Mouse (Mus musculus): ENCODE results near the gene Aplp2. TPM values are rescaled to one million over a fixed set of nuclear protein-coding genes. Genes with fewer than 3 reads are reported as not detected.

Gene Aplp2
- total and polyA plus RNA-seq, 3 experiments = 79.4 to 724 (median 492) TPM

DNA sequence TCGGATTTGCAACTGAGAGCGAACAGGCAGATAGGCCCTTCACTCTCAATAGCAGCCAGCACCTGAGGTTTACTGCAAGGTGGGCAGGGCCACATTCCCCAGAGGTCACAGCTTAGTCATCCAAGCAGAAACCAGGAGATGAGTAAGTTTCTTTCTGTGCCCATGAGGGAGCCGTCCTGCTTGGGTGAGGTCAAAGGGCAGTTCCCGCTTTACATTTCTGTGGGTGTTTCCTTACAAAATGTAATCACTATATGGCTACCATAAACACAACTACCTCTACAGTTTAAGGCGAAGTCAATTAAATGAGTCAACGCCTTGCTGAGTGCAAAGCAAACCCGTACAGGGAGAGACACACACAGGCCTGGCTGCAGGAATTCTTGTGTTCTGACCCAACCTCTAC, 63.5 kb downstream of the Aplp2 start:
- ATAC-seq (ENCODE audit: extremely low read depth, insufficient number of reproducible peaks, low FRiP score, poor library complexity, severe bottlenecking) = no peak
- Histone ChIP-seq H3K36me3 (replicated peaks) (peaks cover 97% of the 10 kb centered on the region), H3K27me3 (ENCODE audit: insufficient read depth, low read length) (no peaks in the 10 kb centered on the region), H3K4me3 (ENCODE audit: low read depth, low read length) (no peak overlapping the region), H3K4me1 (ENCODE audit: insufficient read depth, low read depth, low read length) (peaks cover 4% of the 10 kb centered on the region), H3K9me3 (replicated peaks) (no peaks in the 10 kb centered on the region)
- no peak for DNase-seq (ENCODE audit: low spot score)
- TF ChIP-seq POLR2AphosphoS5 (IDR thresholded peaks at IDR 0.05; ENCODE audit: insufficient replicate concordance, low read depth, low read length) = no peak
- TF ChIP-seq GATA1 (IDR thresholded peaks at IDR 0.05; ENCODE audit: borderline replicate concordance, low read length) = no peak
- TF ChIP-seq TAL1 (conservative IDR thresholded peaks at IDR 0.05; ENCODE audit: low read depth, low read length) = no peak
- TF ChIP-seq CTCF (IDR thresholded peaks at IDR 0.05; ENCODE audit: low read depth, low read length) = no peak
- TF ChIP-seq GATA2 (IDR thresholded peaks at IDR 0.05; ENCODE audit: borderline replicate concordance, low read depth, low read length) = no peak

- no peak for TF ChIP-seq GATA2 (IDR thresholded peaks at IDR 0.05; ENCODE audit: borderline replicate concordance, low read depth, low read length)
- no peak for TF ChIP-seq GATA1 (IDR thresholded peaks at IDR 0.05; ENCODE audit: borderline replicate concordance, low read length)
- TF ChIP-seq CTCF (IDR thresholded peaks at IDR 0.05; ENCODE audit: low read depth, low read length) = no peak
- TF ChIP-seq TAL1 (conservative IDR thresholded peaks at IDR 0.05; ENCODE audit: low read depth, low read length) = no peak
- TF ChIP-seq POLR2AphosphoS5 (IDR thresholded peaks at IDR 0.05; ENCODE audit: insufficient replicate concordance, low read depth, low read length) = no peak
- peaks cover 91% of the 10 kb centered on the region for H3K36me3 ChIP-seq (replicated peaks)
- no peaks in the 10 kb centered on the region for H3K27me3 ChIP-seq (ENCODE audit: insufficient read depth, low read length)
- no peaks in the 10 kb centered on the region for H3K9me3 ChIP-seq (replicated peaks)
- peaks cover 2% of the 10 kb centered on the region; the same call in 1 of the 2 replicates for H3K4me1 ChIP-seq (ENCODE audit: insufficient read depth, low read depth, low read length)
- DNase-seq (ENCODE audit: low spot score) (no peak), ATAC-seq (ENCODE audit: extremely low read depth, insufficient number of reproducible peaks, low FRiP score, poor library complexity, severe bottlenecking) (no peak)
- H3K4me3 ChIP-seq (ENCODE audit: low read depth, low read length) = no peak overlapping the region
These were observed 66.2 kb downstream of the Aplp2 start for GRCm38 (mm10) chr9:31145272-31145925.

DNA sequence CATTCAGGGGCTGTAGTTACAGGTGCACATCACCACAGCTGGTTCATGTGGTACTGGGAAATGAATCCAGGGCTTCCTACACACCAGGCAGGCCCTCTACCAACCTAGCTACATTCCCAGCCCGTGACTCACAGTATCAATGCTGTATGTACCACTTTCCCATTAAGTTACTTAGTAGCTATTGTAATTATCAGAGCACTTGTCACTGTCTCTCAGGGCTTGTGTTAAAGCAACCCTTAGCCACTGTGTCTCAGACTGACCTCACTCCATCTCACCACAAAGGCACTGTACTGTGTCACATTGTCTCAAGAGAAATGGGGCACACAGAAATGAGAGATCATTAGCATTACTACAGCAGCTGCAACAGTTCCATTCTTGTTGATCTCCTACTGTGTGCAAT, 68.7 kb downstream of the Aplp2 start:
- no peak for TF ChIP-seq GATA1 (IDR thresholded peaks at IDR 0.05; ENCODE audit: borderline replicate concordance, low read length)
- no peak for TF ChIP-seq POLR2AphosphoS5 (IDR thresholded peaks at IDR 0.05; ENCODE audit: insufficient replicate concordance, low read depth, low read length)
- no peak for TF ChIP-seq TAL1 (conservative IDR thresholded peaks at IDR 0.05; ENCODE audit: low read depth, low read length)
- Histone ChIP-seq H3K36me3 (replicated peaks) (peaks cover 66% of the 10 kb centered on the region), H3K9me3 (replicated peaks) (no peaks in the 10 kb centered on the region), H3K4me1 (ENCODE audit: insufficient read depth, low read depth, low read length) (peaks cover 2% of the 10 kb centered on the region; the same call in 1 of the 2 replicates), H3K4me3 (ENCODE audit: low read depth, low read length) (no peak overlapping the region), H3K27me3 (ENCODE audit: insufficient read depth, low read length) (no peaks in the 10 kb centered on the region)
- DNase-seq (ENCODE audit: low spot score) (no peak), ATAC-seq (ENCODE audit: extremely low read depth, insufficient number of reproducible peaks, low FRiP score, poor library complexity, severe bottlenecking) (no peak)

DNA sequence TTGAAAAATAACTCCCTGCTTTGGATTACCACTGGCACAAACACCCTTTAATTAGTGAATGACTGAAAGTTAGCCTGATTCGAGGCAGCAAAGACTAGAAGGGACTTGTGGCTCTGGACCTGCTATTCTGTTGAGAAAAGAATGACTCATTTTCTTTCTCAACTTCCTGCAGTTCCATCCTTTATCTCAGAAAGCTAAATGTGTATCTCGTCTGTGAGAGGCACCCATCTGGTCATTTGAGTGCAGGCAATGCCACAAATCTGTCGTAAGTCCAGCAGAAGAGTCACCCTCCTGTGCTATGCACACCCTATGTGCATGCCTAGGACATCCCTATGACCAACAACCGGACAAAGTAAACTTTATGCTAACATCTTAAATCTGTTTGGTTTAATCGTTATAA, 78.5 kb downstream of the Aplp2 start:
- ATAC-seq (ENCODE audit: extremely low read depth, insufficient number of reproducible peaks, low FRiP score, poor library complexity, severe bottlenecking) (no peak), DNase-seq (ENCODE audit: low spot score) (no peak)
- no peaks in the 10 kb centered on the region for H3K36me3 ChIP-seq (replicated peaks)
- 0 out of 2 replicates have a peak, but pooled peaks cover 3% of the 10 kb centered on the region for H3K4me1 ChIP-seq (ENCODE audit: insufficient read depth, low read depth, low read length)
- H3K4me3 ChIP-seq (ENCODE audit: low read depth, low read length) = no peak overlapping the region
- no peaks in the 10 kb centered on the region for H3K9me3 ChIP-seq (replicated peaks)
- H3K27me3 ChIP-seq (ENCODE audit: insufficient read depth, low read length) = peaks cover 38% of the 10 kb centered on the region
- no peak for TF ChIP-seq TAL1 (conservative IDR thresholded peaks at IDR 0.05; ENCODE audit: low read depth, low read length)
- no peak for TF ChIP-seq POLR2AphosphoS5 (IDR thresholded peaks at IDR 0.05; ENCODE audit: insufficient replicate concordance, low read depth, low read length)
- TF ChIP-seq CTCF (IDR thresholded peaks at IDR 0.05; ENCODE audit: low read depth, low read length) = no peak
- no peak for TF ChIP-seq GATA2 (IDR thresholded peaks at IDR 0.05; ENCODE audit: borderline replicate concordance, low read depth, low read length)
- TF ChIP-seq GATA1 (IDR thresholded peaks at IDR 0.05; ENCODE audit: borderline replicate concordance, low read length) = no peak

DNA sequence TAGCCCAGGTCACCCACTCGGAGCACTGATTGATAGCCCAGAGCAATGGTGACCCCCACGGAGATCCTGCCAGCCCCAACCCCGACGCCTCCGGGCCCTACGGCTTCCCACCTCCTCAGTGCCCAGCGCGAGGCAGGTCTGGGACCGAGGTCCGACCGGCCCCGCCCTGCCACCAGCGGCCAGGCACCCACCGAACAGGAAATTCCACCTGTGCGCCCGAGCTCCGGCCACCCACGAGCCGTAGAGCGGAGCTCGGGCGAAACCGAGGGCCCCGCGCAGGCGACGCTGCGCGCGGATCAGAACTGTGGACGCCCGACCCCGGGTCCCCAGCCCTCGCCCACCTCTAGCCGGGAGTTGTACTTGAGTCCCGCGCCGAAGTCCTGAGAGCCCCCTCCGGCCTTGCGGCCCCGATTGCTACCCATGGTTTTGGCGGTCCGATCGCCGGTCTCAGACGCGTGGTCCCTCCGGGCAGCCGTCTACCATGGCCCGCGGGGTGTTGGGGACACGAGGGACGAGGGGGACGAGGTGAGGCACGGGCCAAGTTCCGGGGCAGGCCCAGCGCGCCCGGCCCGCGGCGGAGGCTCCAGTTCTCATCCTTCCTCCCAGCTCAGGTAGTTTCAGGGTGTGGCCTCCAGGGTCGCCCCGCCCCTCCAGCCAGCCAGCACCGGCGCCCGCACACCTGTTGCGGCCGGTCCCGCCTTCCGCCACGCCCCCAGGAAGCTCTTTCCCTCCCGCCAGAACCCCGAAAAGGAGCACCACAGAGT, 80.2 kb downstream of the Aplp2 start, which contains the start of gene St14:
St14 (minus strand) TSS at position 649 of the 764 bp plus-strand sequence.
- no peak for DNase-seq (ENCODE audit: low spot score)
- TF ChIP-seq GATA2 (IDR thresholded peaks at IDR 0.05; ENCODE audit: borderline replicate concordance, low read depth, low read length) (no peak), TAL1 (conservative IDR thresholded peaks at IDR 0.05; ENCODE audit: low read depth, low read length) (no peak), POLR2AphosphoS5 (IDR thresholded peaks at IDR 0.05; ENCODE audit: insufficient replicate concordance, low read depth, low read length) (no peak), CTCF (IDR thresholded peaks at IDR 0.05; ENCODE audit: low read depth, low read length) (no peak)
- ATAC-seq (ENCODE audit: extremely low read depth, insufficient number of reproducible peaks, low FRiP score, poor library complexity, severe bottlenecking) = no peak
- no peaks in the 10 kb centered on the region for H3K36me3 ChIP-seq (replicated peaks)
- H3K4me3 ChIP-seq (ENCODE audit: low read depth, low read length) = no peak within 1 kb of the TSS
- H3K4me1 ChIP-seq (ENCODE audit: insufficient read depth, low read depth, low read length) = 0 out of 2 replicates have a peak, but pooled peaks cover 3% of the 10 kb centered on the region
- H3K9me3 ChIP-seq (replicated peaks) = no peaks in the 10 kb centered on the region
- H3K27me3 ChIP-seq (ENCODE audit: insufficient read depth, low read length) = peaks cover 53% of the 10 kb centered on the region
